Mouse (Mus musculus): ENCODE results near the gene Tnp1. TPM values are rescaled to one million over a fixed set of nuclear protein-coding genes. Genes with fewer than 3 reads are reported as not detected.

Gene Tnp1
- total RNA-seq, 1 experiment = not detected

- Histone ChIP-seq H3K4me1 (ENCODE audit: control insufficient read depth in 2 of 2, insufficient read depth in 2 of 2, low read length in 2 of 2, poor library complexity in 1 of 2) (no peaks in the 10 kb centered on the region), H3K4me3 (ENCODE audit: insufficient read depth in 1 of 2, low read depth in 1 of 2, low read length in 2 of 2, poor library complexity in 1 of 2, severe bottlenecking in 1 of 2) (no peak overlapping the region), H3K36me3 (ENCODE audit: control insufficient read depth, insufficient read depth, low read length, poor library complexity, severe bottlenecking) (no peaks in the 10 kb centered on the region), H3K27ac (ENCODE audit: insufficient read depth, low read depth, low read length, poor library complexity, severe bottlenecking) (no peak overlapping the region), H3K9ac (ENCODE audit: insufficient read depth, low read depth, low read length, poor library complexity, severe bottlenecking) (no peak overlapping the region), H3K9me3 (ENCODE audit: control insufficient read depth, insufficient read depth, low read depth, low read length) (no peaks in the 10 kb centered on the region)
- in situ Hi-C loops (cut with MboI; ENCODE audit: low sequenced_read_pairs in 2 of 2, unreplicated experiment in 2 of 2) = no loop called here
- TF ChIP-seq MAFK (IDR thresholded peaks at IDR 0.05; ENCODE audit: insufficient read depth, low read depth, low read length) = no peak
- TF ChIP-seq ZC3H11A (IDR thresholded peaks at IDR 0.05; ENCODE audit: borderline replicate concordance, low read depth, low read length) = no peak
- no peak for TF ChIP-seq HCFC1 (IDR thresholded peaks at IDR 0.05; ENCODE audit: borderline replicate concordance, insufficient read depth, low read length)
- no peak for TF ChIP-seq CHD2 (IDR thresholded peaks at IDR 0.05; ENCODE audit: low read depth, low read length)
- no peak for TF ChIP-seq ZNF384 (IDR thresholded peaks at IDR 0.05; ENCODE audit: low read depth, low read length)
- DNase-seq (ENCODE audit: low read depth, low spot score) = no peak
These were observed 31.4 kb upstream of the Tnp1 start for GRCm38 (mm10) chr1:73046896-73047672.

- in situ Hi-C loops (cut with MboI; ENCODE audit: low sequenced_read_pairs in 2 of 2, unreplicated experiment in 2 of 2) = no loop called here
- H3K9me3 ChIP-seq (ENCODE audit: control insufficient read depth, insufficient read depth, low read depth, low read length) = no peaks in the 10 kb centered on the region
- H3K4me1 ChIP-seq (ENCODE audit: control insufficient read depth in 2 of 2, insufficient read depth in 2 of 2, low read length in 2 of 2, poor library complexity in 1 of 2) = no peaks in the 10 kb centered on the region
- H3K27ac ChIP-seq (ENCODE audit: insufficient read depth, low read depth, low read length, poor library complexity, severe bottlenecking) = no peak overlapping the region
- H3K36me3 ChIP-seq (ENCODE audit: control insufficient read depth, insufficient read depth, low read length, poor library complexity, severe bottlenecking) = no peaks in the 10 kb centered on the region
- DNase-seq (ENCODE audit: low read depth, low spot score) = no peak
- H3K9ac ChIP-seq (ENCODE audit: insufficient read depth, low read depth, low read length, poor library complexity, severe bottlenecking) = no peak overlapping the region
- no peak overlapping the region for H3K4me3 ChIP-seq (ENCODE audit: insufficient read depth in 1 of 2, low read depth in 1 of 2, low read length in 2 of 2, poor library complexity in 1 of 2, severe bottlenecking in 1 of 2)
- TF ChIP-seq CHD2 (IDR thresholded peaks at IDR 0.05; ENCODE audit: low read depth, low read length) = no peak
- no peak for TF ChIP-seq MAFK (IDR thresholded peaks at IDR 0.05; ENCODE audit: insufficient read depth, low read depth, low read length)
- no peak for TF ChIP-seq ZC3H11A (IDR thresholded peaks at IDR 0.05; ENCODE audit: borderline replicate concordance, low read depth, low read length)
- TF ChIP-seq ZNF384 (IDR thresholded peaks at IDR 0.05; ENCODE audit: low read depth, low read length) = no peak
- TF ChIP-seq HCFC1 (IDR thresholded peaks at IDR 0.05; ENCODE audit: borderline replicate concordance, insufficient read depth, low read length) = no peak
These were observed 30.4 kb upstream of the Tnp1 start for GRCm38 (mm10) chr1:73045948-73046685.

GRCm38 (mm10) chr1:73043671-73044070 lies 28.0 kb upstream of the Tnp1 start:
- in situ Hi-C loops (cut with MboI; ENCODE audit: low sequenced_read_pairs in 2 of 2, unreplicated experiment in 2 of 2) = no loop called here
- Histone ChIP-seq H3K9ac (ENCODE audit: insufficient read depth, low read depth, low read length, poor library complexity, severe bottlenecking) (no peak overlapping the region), H3K4me1 (ENCODE audit: control insufficient read depth in 2 of 2, insufficient read depth in 2 of 2, low read length in 2 of 2, poor library complexity in 1 of 2) (no peaks in the 10 kb centered on the region), H3K4me3 (ENCODE audit: insufficient read depth in 1 of 2, low read depth in 1 of 2, low read length in 2 of 2, poor library complexity in 1 of 2, severe bottlenecking in 1 of 2) (no peak overlapping the region), H3K27ac (ENCODE audit: insufficient read depth, low read depth, low read length, poor library complexity, severe bottlenecking) (no peak overlapping the region), H3K9me3 (ENCODE audit: control insufficient read depth, insufficient read depth, low read depth, low read length) (no peaks in the 10 kb centered on the region), H3K36me3 (ENCODE audit: control insufficient read depth, insufficient read depth, low read length, poor library complexity, severe bottlenecking) (no peaks in the 10 kb centered on the region)
- no peak for DNase-seq (ENCODE audit: low read depth, low spot score)
- TF ChIP-seq HCFC1 (IDR thresholded peaks at IDR 0.05; ENCODE audit: borderline replicate concordance, insufficient read depth, low read length) (no peak), CHD2 (IDR thresholded peaks at IDR 0.05; ENCODE audit: low read depth, low read length) (no peak), ZC3H11A (IDR thresholded peaks at IDR 0.05; ENCODE audit: borderline replicate concordance, low read depth, low read length) (no peak), ZNF384 (IDR thresholded peaks at IDR 0.05; ENCODE audit: low read depth, low read length) (no peak), MAFK (IDR thresholded peaks at IDR 0.05; ENCODE audit: insufficient read depth, low read depth, low read length) (no peak)

- no peak overlapping the region for H3K9ac ChIP-seq (ENCODE audit: insufficient read depth, low read depth, low read length, poor library complexity, severe bottlenecking)
- peaks cover 0 to 3% of the 10 kb centered on the region in 2 experiments; a peak in 1 of 4 replicates for H3K4me1 ChIP-seq (ENCODE audit: control insufficient read depth in 2 of 2, insufficient read depth in 2 of 2, low read length in 2 of 2, poor library complexity in 1 of 2)
- H3K9me3 ChIP-seq (ENCODE audit: control insufficient read depth, insufficient read depth, low read depth, low read length) = no peaks in the 10 kb centered on the region
- H3K36me3 ChIP-seq (ENCODE audit: control insufficient read depth, insufficient read depth, low read length, poor library complexity, severe bottlenecking) = no peaks in the 10 kb centered on the region
- TF ChIP-seq MAFK (IDR thresholded peaks at IDR 0.05; ENCODE audit: insufficient read depth, low read depth, low read length) = no peak
- TF ChIP-seq ZC3H11A (IDR thresholded peaks at IDR 0.05; ENCODE audit: borderline replicate concordance, low read depth, low read length) = no peak
- no peak for TF ChIP-seq ZNF384 (IDR thresholded peaks at IDR 0.05; ENCODE audit: low read depth, low read length)
- TF ChIP-seq CHD2 (IDR thresholded peaks at IDR 0.05; ENCODE audit: low read depth, low read length) = no peak
- TF ChIP-seq HCFC1 (IDR thresholded peaks at IDR 0.05; ENCODE audit: borderline replicate concordance, insufficient read depth, low read length) = no peak
- in situ Hi-C loops (cut with MboI; ENCODE audit: low sequenced_read_pairs in 2 of 2, unreplicated experiment in 2 of 2) = no loop called here
- no peak for DNase-seq (ENCODE audit: low read depth, low spot score)
- H3K27ac ChIP-seq (ENCODE audit: insufficient read depth, low read depth, low read length, poor library complexity, severe bottlenecking) = no peak overlapping the region
- H3K4me3 ChIP-seq (ENCODE audit: insufficient read depth in 1 of 2, low read depth in 1 of 2, low read length in 2 of 2, poor library complexity in 1 of 2, severe bottlenecking in 1 of 2) = no peak overlapping the region
These were observed 25.1 kb upstream of the Tnp1 start for GRCm38 (mm10) chr1:73040691-73041425.

Data from ES-E14 (cell line).